Mouse (Mus musculus): Measurements from ENCODE around the gene Ccdc177.

Ccdc177 gene

GRCm38 (mm10) chr12:80736464-80737282 is 23.8 kb downstream of the Ccdc177 start:
- DNase-seq (ENCODE audit: low spot score in 2 of 2), result no peak

DNA sequence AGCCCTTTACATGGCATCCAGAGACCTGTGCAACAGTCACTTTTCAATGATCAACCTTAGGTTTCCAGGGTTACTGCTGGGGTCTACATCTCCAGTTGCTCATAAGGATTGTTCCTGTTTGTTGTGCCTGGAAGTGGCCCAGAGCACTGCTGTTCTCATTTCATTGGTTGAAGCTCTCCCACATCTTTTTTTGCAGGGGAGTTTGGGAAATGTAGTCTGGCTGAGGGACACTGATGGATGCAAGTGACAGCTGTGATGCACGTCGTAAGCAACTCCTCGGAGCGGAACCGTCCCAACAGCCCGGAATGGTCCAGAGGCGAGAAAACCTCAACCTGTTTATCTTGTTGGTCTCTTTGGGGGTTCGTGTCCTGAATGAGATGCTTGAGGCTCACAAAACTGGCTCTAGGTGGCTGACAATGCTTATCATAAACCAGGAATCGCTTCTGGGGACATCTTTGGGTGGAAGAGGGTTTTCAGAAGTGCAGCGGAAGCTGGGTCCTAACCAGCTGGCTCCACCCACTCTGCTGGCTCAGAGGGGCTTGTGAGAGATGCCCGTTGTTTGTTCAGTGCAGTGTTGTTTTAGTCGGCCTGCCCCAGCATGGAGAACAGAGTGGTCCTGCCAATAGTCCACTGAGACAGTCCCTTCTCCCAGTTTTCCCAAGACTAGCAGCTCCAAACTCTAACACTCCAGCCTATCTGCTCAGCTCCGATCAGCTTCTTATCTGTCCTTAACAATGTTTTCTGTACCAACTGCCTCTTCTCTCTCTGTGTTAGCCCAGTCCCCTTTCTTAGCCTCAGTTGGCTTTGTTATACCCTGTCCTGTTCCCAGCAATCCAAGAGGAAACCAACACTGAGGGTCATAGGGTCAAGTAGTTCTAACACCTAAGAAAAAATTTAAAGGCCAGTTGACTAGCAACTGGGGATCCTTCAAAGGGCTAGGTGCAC is 25.7 kb downstream of the Ccdc177 start:
- DNase-seq (ENCODE audit: low spot score in 2 of 2), result no peak

DNA sequence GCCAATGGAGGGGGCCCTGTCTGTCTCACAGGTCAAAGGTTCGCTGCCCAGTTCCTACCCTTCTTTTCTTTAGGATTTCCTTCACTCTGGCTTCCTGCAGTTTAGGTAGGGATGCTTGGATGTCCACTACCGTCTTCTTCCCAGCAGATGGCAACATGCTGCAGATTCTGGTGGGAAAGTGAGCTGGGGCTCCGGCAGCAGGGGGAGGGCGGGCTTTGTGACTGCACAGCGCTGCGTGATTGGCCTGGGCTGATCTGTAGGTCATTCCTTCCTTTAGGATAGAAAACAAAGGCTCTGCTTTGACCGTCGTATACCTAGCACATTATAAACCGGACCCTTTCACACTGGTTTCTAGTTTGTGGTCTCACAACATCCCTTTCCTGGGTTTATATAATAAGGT is 29.9 kb downstream of the Ccdc177 start:
- peak in 1 of 2 experiments; percentile 15 for DNase-seq (ENCODE audit: low spot score in 2 of 2)

- DNase-seq (ENCODE audit: low spot score in 2 of 2), result no peak
Observed at GRCm38 (mm10) chr12:80729758-80730530, 30.5 kb downstream of the Ccdc177 start.

DNA sequence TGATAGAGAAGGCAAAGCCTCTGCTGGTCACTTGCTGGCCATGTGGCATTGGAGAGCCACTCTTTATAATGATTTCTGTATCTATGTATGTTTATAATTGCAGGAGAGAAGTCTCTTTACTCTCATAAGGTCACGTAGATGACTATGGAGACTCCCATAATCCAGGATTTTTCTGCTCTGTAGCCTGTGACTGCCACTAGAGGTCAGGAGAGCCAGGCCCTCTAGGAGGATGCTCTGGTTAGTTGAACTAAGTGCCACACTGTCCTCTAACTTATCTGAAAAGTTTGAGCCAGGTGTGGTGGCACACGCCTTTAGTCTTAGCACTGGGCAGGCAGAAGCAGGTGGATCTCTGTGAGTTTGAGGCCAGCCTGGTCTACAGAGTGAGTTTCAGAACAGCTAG is 31.7 kb downstream of the Ccdc177 start:
- no peak for DNase-seq (ENCODE audit: low spot score in 2 of 2)

GRCm38 (mm10) chr12:80728207-80728606 is 32.3 kb downstream of the Ccdc177 start:
- DNase-seq (ENCODE audit: low spot score in 2 of 2), result no peak

- peak; percentile 78 for DNase-seq (ENCODE audit: low spot score in 2 of 2)
Observed at GRCm38 (mm10) chr12:80724853-80725559, 35.5 kb downstream of the Ccdc177 start.

GRCm38 (mm10) chr12:80721458-80721857 is 39.0 kb downstream of the Ccdc177 start:
- DNase-seq (ENCODE audit: low spot score in 2 of 2), result no peak

DNA sequence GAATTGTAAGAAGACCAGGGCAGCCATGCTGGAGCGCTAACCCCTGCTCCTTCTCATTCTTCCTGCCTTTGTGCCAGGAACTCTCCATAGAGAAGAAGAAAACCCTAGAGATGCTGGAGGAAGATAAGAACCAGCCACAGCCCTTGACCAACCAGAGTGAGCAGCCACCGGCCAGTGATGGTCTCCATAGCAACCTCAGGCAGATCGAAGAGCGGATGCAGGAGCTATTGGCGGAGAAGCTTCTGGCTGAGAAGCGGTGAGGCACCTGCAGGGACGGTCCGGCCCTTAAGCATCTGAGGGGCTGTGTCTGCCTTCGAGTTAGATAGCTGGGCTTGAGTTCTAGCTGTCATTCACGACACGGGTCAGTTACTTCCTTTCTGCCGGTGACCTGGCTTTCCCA is 40.0 kb downstream of the Ccdc177 start:
- no peak for DNase-seq (ENCODE audit: low spot score in 2 of 2)

GRCm38 (mm10) chr12:80719141-80719540 is 41.3 kb downstream of the Ccdc177 start:
- no peak for DNase-seq (ENCODE audit: low spot score in 2 of 2)

DNA sequence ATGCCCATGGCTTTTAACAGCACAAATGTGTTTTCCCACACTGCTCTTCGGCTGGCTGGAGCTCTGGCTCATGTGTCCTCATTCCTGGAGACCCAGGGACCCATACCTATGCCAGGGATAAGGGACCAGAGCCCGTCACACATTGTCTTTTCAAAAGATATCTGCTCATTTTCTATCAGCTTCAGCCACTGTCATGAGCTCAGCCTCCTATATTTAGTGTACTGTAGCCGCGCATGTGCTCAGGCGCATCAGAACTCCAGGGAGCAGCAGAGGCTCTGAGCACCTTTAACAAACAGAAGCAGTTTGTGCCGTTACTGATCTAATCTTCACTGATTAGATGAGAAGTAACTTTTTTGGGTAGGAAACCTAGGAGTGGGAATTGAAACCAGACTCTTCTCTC is 44.6 kb downstream of the Ccdc177 start:
- no peak for DNase-seq (ENCODE audit: low spot score in 2 of 2)

DNA sequence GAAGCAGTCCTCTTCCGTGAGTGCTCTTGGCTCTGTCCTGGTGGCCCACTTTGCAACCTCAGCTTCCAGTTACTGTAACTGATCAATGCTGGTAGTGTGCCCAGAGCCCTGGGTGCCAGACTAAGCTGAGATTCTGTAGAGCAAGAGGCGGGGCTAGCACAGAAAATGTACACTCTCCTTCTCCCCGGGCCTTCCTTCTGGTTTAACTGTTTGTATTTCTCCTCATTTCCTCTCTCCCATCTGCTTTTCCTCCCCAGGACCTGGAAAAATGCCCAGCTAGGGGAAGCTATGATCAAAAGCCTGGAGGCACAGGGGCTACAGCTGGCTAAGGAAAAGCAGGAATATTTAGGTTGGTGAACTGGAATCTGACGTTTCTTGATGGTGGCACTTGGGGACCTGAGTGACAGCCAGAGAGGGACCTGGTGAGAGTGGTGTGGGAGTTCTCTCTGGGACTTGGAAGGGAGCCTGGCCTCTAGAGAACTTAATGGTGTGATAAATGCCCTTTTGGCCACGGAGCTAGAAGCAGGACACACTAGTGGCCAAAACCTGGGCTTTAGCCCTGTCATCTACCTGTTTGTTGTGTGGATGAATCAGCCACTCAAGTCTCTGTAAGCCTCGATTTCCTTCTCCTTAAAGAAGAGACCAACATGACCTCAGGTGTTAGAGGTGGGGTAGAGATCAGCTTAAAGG is 53.4 kb downstream of the Ccdc177 start:
- no peak for DNase-seq (ENCODE audit: low spot score in 2 of 2)

- DNase-seq (ENCODE audit: low spot score in 2 of 2), result no peak
Observed at GRCm38 (mm10) chr12:80706208-80706914, 54.1 kb downstream of the Ccdc177 start.
